Mouse (Mus musculus) R1 (cell line): ENCODE measurements at regions not wholly inside any gene's neighbourhood (a gene's known extent, or its start where the extent isn't known, plus 50 kb on each side); places are given as distances from the start of the nearest gene placed in this dataset.

ENCODE experiments used
- DNase-seq: peaks from one replicate; pipeline ENCODE4 v3.0.0-alpha.2; 2018; ENCODE audit warnings: low read depth, low spot score

DNA sequence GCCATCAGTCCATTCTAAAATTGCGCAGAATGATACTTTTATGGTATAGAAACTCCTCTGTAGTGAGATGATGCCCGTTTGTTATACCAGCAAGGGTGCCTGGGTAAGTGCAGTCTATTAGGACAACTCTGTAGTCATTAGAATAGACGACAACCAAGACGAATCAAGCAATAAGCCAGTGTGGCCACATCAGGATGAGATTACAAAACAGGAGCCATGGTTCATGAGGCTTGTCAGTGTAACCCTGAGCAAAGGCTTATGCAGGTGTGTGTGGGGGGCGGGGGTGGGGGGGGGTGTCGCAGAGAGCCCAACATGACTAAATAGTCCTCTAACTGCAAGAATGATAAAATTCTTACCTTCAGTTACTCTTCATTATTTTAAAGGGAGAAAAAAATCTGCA is 243.5 kb downstream of the Cd83 start:
- no peak for DNase-seq

DNA sequence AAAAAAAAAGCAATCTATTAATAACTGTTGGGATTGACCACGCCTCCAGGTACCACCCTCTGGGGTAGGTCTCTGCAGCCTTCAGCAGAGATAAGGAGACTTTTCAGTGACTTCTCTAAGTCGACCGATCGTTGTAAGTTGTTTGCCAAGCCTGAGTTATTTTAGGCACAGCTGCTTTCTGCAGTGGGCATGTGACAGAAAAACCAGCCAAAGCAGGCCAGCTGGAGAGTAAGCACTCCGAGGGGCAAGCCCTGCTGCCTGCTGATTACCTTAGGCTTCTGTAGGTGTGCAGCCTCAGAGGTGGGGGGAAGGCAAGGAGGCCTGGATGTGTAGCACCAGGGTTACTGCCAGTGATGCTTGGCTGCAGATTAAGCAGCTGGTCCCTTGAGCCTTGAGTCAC is 246.0 kb downstream of the Cd83 start:
- DNase-seq, result no peak

DNA sequence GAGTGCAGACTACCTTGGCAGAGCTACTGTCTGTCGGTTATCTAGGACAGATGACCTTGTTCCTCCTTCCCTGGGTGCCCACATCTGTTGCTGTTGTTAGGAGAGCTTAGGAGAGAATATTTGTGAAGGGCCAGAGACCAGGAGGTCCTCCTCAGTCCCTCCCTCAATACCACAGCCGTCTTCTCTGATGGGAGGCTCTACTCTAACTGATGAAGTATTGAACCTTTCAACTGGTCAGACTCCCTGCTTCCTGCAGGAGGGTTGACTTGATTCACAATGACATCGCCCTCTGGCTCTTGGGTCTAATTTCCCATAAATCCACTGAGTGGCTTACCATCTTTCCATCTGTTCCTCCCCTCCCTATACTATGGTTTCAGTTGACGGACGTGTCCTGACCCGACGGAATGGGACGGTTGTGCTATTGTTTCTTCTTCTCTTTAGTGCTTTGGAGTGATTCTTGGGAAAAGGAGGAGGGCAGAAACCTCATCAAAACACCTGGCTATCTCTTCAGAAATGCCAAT is 253.3 kb downstream of the Cd83 start:
- DNase-seq, result no peak

DNA sequence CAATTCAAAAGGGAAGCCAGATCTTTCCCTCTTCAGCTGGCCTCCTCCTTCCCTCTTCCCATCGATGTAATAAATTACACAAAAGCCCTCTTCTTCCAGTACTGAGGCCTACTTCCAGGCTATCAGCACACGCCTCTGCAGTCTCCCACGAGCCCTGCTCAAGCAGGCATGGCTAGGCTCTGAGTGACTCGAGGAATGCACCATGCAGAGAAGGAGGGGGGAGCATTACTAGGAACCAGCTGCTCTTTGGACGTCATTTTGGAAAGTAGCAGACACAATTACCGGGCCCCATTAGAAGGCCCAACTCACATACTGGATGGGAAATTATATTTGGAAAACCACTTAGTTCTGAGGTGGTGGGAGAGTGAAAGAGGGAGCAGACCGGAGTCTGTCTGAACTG is 253.7 kb downstream of the Cd83 start:
- no peak for DNase-seq

DNA sequence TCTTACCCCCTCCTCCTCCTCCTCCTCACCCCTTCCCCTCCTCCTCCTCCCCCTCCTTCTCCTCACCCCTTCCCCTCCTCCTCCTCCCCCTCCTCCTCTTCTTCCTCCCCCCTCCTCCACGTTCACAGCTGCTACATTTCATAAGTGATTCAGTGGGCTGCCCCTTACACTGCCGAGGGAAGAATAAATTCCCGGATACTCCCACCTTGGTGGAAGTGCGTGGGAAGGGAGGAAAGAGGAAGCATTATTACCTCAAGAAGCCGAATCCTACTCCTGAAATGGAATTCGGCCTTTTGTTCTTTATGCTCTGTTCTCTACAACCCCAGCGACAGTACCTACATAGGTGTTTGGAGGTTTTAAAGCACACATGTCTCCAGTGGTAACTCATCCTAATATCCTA is 256.1 kb downstream of the Cd83 start:
- DNase-seq, result no peak

DNA sequence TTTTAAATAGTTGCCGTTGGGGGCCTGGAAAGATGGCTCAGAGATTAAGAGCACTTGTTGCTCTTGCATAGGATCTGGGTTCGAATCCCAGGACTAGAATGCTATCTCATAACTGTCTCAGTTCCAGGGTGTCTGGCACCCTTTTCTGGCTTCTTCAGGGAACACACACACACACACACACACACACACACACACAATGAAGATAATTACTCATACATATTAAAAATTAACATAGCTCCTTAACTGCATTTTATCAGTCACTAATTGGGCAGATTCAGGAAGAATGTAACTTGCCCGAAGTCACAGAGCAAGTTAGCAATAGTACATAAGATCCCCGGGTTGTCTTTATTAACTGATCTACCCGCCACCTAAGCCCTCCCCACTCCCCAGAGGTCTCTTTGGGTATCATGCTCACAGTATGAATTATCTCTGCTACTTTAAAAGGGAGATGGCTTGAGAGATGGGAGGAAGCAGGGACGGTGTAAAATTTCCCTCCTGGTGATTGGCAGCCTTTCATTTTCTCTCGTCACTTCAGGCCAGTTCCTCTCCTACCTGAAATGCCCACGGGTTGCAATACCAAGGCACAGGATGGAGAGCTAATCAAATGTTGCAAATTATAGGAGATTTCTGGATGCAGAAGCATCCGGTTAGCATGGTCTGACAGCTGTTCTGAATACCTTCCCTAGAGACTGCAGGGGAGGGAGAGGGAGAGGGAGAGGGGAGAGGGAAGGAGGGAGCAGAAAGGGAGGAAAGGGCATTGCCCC is 258.3 kb downstream of the Cd83 start:
- DNase-seq, result no peak

DNA sequence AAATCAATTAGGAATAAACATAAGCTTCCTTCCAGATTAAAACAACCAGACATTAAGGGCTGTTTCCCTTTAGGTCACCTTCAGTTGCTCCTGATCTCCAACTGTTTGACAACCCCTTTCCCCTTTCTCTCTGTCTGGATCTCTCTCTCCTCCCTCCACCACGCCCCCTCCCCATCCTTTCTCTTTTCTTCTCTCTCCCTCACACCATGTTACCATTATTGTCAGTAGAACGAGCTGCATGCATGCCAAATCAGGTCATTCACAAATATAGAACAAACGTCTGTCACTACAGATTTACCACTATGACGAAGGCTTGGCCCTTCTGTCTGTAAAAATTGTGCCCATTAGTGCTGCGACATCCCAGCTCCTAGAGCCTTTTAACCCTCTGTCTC is 258.9 kb downstream of the Cd83 start:
- DNase-seq, result no peak

DNA sequence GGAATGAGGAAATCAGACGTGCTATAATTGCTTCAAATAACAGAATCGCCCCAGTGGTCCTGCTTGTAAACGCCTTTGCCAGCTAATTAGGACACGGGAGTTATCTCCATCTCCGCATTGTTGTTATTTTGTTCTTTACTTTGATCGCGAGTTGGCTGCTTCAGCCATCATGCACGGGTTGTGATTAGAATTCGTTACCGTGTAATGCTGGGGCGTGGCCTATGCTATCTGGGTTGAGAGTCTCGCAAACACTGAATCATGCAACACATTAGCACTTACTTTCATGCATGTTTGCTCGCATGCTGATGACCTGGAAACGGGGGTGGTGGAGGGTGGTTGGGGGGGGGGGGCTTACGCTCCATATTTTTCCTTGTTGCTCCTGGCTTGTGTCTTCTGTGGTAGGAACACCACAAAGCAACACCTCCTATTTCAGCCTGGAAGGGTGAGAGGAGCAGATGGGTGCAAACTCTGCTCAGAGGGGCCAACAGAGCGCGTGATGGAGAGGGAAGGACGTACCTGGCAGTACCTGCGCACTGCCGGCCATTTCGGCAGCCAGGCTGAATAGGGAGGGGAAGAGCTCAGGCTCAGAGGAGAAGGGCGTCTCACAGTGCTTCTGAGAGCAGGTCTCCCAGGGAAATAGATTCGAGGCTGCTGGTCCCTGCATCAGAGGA is 260.1 kb downstream of the Cd83 start:
- DNase-seq, result no peak

DNA sequence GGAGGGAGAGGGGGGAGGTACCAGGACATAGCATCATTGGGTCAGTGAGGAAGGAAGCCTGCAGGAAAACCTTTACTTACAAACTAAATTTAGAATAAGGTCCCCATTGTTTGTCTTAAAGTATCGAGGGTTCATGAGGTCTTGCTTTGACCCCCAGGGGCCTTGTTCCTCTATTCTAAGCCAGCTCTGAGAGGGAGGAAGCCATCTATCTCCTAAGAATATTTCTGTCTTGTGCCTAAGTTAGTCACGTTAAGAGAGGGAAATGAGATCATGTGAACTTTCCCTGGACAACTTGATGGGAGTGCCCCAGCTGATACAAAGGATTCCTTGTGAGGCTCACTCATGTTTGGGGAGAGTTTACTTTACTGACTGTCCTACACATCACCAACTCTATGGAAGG is 261.9 kb downstream of the Cd83 start:
- DNase-seq, result no peak

DNA sequence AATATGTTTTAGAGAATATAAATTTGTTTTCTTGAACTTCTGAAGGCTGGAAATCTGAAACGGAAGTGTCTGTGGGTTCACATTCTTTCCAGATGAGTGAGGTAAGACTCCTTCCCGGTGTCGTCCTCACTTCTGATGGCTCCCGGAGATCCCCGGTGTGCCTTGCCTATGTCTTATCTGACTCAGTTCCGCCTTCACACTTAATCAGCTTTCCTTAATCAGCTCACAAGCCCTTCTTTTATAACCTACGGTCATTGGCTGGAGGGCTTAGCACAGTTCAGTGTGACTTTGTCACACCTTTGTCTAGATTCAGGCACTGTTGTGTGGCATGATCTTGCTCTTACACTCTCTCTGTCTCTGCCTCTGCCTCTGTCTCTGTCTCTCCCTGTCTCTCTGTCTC is 269.6 kb downstream of the Cd83 start:
- no peak for DNase-seq

DNA sequence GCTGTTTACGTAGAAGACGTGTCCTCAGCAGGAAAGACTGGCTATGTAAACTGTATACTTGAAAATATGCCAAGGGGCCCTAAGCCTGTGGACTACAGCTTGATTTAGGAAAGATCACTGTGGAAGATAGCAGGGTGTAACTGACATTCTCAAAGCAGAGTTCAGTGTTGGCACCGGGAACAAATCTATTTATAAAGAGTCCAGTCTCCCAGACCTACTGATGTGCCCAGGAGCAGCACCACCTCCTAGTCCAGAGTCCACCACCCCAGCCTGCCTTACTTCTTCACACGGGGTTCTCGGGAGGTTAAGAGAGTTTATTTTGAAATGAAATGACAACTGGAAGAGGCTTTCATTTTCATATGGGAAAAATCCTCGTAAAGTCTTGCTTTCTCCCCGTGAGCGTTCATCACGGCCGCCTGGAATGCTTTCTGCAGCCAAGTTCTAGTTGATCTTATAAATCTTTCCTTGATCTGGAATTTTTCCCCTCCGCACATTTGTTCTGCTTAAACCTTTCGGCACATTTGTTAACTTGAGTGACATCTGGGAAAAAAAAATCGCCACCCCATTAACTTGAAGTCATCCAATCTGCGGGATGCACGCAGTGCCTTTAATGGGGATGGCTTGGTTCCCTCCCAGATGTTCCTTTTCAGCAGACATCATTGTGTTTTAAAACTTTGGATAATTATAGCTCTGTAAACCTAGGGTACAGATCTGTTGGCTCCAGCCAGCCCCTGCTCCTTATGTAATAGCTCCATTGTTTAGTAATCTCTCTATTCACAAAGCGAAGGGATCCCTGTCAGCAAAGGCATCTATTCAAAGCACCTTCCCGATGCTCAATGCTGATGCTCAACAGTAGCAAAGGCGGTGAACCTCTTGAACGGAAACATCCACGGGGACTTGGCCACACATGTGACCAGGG is 271.3 kb downstream of the Cd83 start:
- DNase-seq, result peak; percentile 34

DNA sequence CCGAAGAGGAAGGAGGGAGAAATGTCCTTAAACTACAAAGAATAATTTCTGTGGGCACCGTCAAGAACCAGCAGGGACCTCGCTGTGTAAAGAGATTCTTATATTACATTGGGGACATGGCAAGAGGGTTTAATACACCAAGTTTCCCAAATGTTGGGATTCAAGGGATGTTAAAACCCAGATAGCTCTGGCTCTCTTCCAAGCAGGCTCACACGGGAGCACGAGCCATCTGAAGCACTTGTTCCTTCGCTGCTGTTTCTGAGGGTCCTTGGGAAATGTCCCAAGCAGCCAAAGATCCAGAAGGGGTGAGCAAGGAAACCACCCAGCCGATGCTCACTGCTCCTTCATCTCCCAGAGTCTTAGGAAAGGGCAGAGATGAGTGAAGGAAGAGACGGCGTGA is 272.1 kb downstream of the Cd83 start:
- DNase-seq, result no peak

DNA sequence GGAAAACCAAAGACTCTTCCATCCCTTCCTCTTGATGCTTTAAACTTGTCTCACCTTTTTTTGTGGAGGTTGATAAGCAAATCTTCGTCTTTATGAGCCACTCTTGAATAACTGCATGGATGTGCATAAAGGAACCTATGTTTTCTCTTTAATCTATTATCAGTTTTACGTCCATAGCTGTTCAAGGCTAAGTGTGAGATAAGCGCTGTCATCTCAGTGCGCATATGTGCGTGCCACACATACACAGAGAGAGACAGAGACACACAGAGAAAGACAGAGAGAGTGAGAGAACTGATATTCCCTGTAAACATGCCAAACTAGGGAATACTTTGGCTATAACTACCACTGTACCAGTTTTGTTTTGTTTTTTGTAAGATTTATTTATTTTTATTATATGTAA is 273.0 kb downstream of the Cd83 start:
- DNase-seq, result no peak

DNA sequence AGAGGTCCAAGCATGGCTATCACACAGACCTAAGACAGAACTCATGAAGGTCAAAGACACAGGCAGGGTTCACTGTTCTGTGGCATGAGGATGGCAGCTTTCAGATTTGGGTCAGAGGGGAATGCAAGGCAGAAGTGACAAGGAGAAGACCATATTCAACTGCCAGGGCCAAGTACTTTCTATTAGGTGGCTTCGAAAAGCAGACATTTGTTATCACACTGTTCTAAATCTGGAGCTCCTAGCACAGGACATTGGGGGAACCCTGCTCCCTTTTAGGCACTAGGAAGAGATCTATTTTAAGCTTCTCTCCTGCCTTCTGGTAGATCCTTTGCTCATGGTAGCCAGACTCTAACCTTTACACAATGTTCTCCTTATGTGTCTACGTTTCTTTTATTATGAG is 273.7 kb downstream of the Cd83 start:
- no peak for DNase-seq

DNA sequence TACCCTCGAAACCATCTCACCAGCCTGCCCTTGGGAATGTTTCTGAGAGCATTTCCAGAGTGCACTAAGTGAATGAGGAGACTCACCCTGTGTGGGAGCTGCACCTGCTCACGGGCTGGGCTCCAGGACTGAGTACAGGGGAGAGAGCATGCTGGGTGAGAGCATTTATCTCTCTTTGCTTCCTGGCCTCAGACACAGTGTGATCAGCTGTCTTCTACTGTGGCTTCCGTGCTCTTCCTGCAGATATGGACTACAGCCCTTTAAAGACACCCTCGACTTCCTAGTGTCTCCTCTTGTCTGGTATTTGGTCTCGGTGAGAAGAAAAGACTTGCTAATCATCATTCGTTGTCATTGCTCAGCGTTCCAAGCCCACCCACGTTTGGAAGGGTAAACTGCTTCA is 274.9 kb downstream of the Cd83 start:
- DNase-seq, result no peak

DNA sequence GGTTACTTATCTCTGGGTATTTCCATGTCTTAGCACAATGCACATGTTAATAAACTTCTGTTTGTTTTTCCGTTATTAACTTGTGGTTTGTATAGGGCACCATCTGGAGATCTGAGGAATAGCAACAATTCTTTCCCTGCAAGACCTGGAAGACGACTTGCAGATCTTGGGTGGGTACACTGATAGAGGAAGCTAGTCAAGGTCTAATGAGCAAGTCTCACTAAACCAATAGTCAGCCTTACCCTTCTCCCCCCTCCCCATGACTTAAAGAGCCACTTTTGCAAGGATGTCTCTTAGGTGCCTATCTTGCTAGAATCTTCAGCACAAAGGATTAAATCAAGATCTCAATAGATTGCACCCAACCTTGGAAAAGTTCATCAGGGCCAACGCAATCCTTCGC is 276.7 kb downstream of the Cd83 start:
- no peak for DNase-seq

DNA sequence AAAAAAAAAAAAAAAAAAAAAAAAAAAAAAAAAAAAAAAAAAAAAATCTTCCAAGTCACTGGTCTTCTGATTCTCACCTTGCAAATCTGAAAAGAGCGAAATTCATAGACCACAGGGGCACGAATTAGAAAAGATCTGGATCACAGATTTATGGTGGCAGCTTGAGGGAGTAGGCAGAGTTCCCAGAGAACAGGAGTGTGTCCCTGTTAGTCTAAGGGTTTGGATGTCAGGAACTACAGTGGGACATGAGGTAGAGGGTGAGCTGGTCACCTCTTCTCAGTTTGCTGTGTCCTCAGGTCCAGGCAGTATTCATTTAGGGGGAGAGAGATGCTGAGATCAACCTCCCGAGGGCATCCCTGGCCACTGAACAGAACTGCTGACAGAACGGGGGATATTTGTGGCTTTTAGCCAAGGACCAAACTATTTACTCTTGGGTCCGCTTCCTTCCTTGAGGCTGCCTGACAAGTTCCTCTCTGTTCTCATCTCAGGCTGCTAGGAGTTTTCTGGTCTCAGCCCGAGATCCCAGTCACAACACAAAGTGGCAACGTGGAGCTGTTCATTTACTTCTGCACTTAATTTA is 277.2 kb downstream of the Cd83 start:
- no peak for DNase-seq

DNA sequence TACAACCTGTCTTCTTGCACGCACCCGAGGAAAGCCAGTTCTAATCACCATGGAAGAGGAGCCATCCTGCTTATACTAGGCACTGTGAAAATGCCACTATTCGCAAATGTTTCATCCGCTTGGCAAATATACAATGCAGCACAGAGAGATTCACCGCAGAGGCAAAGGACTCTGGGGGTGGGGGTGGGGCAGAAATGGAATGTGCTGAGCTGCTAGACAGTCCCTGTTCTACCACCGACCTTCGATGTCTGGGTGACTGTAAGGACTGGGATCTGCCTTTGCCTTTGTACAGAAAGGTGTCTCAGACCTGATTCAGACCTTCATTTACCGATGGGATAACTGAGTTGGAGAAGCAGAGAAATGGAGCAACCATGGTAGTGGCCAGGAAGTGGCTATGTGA is 278.7 kb downstream of the Cd83 start:
- peak; percentile 51 for DNase-seq

DNA sequence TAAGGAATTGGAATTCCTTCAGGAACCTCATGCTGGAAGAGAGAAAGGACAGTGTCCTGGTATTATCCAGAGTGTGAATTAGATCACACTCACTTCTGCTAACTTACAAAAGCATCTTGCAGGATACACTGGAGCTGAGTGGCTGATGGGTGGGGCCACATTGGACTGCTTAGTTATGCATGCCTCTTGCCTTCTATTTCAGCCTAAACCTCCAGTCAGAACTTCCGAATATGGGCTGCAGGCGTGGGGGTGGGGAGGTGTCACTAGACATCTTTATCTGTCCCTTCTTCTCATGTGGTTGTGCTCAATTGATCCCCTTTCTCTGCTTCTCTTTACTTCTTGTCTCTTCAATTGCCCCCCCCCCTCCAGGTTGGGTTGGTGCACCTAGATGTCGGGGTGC is 279.5 kb downstream of the Cd83 start:
- peak; percentile 74 for DNase-seq

DNA sequence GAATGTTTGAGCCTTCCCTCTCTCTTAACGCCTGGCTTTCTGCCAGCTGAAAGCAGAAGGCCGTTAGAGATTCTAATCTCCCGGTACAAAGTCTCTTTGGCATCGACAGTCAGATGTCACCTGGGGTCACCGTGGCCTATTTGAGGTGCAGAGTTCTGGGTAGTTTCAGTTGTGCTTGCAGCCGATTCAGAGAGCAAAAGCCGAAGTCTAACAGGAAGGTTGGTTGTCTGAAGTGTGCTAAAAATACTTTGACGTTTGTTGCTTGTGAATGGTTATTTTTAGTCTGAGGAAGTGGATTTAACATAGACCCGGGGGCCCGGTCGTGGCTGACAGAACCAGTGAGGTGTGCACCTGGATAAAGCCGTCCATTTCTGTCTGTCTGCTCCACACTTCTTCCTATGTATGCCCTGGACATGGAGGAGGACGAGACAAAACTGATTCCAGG is 281.2 kb downstream of the Cd83 start:
- DNase-seq, result peak; percentile 5

DNA sequence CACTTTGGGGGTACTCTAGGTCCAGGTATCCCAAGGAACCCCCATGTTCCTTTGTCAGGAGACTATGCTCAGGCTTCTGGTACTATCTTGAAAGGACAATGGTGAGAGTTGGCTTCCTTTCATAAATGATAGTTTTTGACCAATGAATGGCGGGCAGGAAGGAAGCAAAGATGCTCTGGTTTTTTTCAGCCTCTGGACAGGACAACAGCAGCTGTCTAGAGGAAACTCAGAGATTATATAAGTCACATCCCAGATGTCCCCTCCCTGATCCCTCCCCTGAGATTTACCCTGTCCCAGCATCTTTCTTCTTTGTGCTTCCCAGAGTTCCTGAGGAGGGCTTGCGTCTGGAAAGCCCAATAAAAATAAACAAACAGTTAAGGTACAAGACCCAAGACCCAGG is 282.7 kb downstream of the Cd83 start:
- DNase-seq, result no peak

DNA sequence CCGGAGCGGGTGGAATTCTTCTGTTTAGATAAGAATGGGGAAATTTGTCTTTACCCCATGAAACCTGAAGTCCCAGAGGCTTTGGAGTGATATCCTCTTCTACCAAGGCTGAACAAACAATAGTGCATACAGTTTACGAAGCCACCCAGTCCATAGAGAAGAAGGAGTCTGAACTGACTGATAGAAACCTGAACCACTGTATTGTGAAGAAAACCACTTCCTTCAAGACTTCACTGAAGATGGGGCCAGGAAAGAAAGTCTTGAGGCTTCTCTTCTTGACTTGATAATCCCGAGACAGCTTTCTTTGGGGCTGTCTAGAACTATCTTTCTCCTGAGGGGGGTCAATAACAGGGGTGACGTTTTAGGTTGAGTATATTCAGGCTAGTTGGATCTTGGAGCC is 284.4 kb downstream of the Cd83 start:
- no peak for DNase-seq
